Mouse (Mus musculus) ES-E14 (cell line): ENCODE measurements around the gene Pip4k2b.

Experiments used
- CHD2 ChIP-seq: IDR thresholded peaks from 2 replicates; pipeline ENCODE4 v1.6.1; 2014; ENCODE audit warnings: mild to moderate bottlenecking, low read depth, low read length, inconsistent platforms
- HCFC1 ChIP-seq: IDR thresholded peaks from 2 replicates; pipeline ENCODE4 v1.6.1; 2012; ENCODE audit warnings: low read length, inconsistent platforms, borderline replicate concordance; ENCODE audit not compliant: insufficient read depth
- MAFK ChIP-seq: IDR thresholded peaks from 2 replicates; pipeline ENCODE4 v1.6.1; 2014; ENCODE audit warnings: mild to moderate bottlenecking, low read depth, low read length, inconsistent platforms; ENCODE audit not compliant: insufficient read depth
- ZC3H11A ChIP-seq: IDR thresholded peaks from 2 replicates; pipeline ENCODE4 v1.6.1; 2012; ENCODE audit warnings: low read depth, mild to moderate bottlenecking, inconsistent platforms, low read length, borderline replicate concordance
- ZNF384 ChIP-seq: IDR thresholded peaks from 2 replicates; pipeline ENCODE4 v1.6.1; 2012; ENCODE audit warnings: low read depth, low read length, inconsistent platforms

DNA sequence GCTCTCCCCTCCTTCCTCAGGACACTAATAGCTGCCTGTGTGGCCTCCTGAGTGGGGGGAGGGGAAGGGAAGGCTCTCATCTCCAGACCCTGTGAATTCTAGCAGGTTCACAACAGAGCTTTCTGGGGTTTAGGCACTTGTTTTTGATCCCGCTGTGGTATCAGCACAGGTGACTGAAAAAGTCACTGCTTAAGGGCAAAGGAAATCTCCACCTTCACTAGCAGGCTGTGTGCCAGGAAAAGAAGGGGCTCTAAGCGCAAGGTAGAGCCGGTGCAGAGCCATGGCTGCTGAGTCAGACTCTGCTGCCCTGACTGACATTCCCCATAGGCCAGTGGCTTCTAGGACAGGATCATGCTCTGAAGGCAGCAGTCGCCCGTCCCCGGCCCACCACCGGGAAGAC, 15.8 kb downstream of the Pip4k2b start:
- TF ChIP-seq MAFK (no peak), HCFC1 (no peak), CHD2 (no peak), ZNF384 (no peak), ZC3H11A (no peak)
